Mouse (Mus musculus) liver, postnatal 0 days (tissue): ENCODE results near the gene Wnt7b. TPM values are rescaled to one million over a fixed set of nuclear protein-coding genes. Genes with fewer than 3 reads are reported as not detected.

Experiments
- ATAC-seq: fragments of 200-750 bp; cut with Nextera tagmentation; 2 replicates; pipeline ENCODE4 v1.8.0; 2017; ENCODE audit warnings: mild to moderate bottlenecking, moderate library complexity
- DNase-seq: peaks from one replicate; pipeline ENCODE4 v3.0.0-alpha.2; 2016
- H3K27ac ChIP-seq: fragments of 300-500 bp; sonication (generic); 2 replicates; pipeline ENCODE4 v1.5.1; 2014; ENCODE audit warnings: antibody characterized with exemption, moderate library complexity, mild to moderate bottlenecking, low read depth
- H3K27me3 ChIP-seq: fragments of 300-500 bp; sonication (generic); 2 replicates; pipeline ENCODE4 v1.6.1; 2014; ENCODE audit warnings: low read length, control low read depth, mixed read lengths; ENCODE audit not compliant: insufficient read depth
- H3K36me3 ChIP-seq: fragments of 300-500 bp; sonication (generic); replicated peaks from 2 replicates; pipeline ENCODE4 v1.6.1; 2014; ENCODE audit warnings: mild to moderate bottlenecking, control low read depth, low read length, moderate library complexity, mixed read lengths; ENCODE audit not compliant: insufficient read depth
- H3K4me1 ChIP-seq: fragments of 300-500 bp; sonication (generic); 2 replicates; pipeline ENCODE4 v1.6.1; 2014; ENCODE audit warnings: antibody characterized with exemption, mild to moderate bottlenecking, control low read depth; ENCODE audit not compliant: insufficient read depth
- H3K4me2 ChIP-seq: fragments of 300-500 bp; sonication (generic); 2 replicates; pipeline ENCODE4 v1.6.1; 2014; ENCODE audit warnings: low read depth, mild to moderate bottlenecking, low read length, moderate library complexity, mixed read lengths
- H3K4me3 ChIP-seq: fragments of 300-500 bp; sonication (generic); 2 replicates; pipeline ENCODE4 v1.5.1; 2014; ENCODE audit warnings: low read depth, low read length
- H3K9ac ChIP-seq: fragments of 300-500 bp; sonication (generic); replicated peaks from 2 replicates; pipeline ENCODE4 v1.6.1; 2014; ENCODE audit warnings: mild to moderate bottlenecking, moderate library complexity
- H3K9me3 ChIP-seq: fragments of 300-500 bp; sonication (generic); 2 replicates; pipeline ENCODE4 v1.6.1; 2016; ENCODE audit warnings: mild to moderate bottlenecking, control low read depth, low read length, mixed read lengths
- CTCF ChIP-seq: sonication (generic); IDR thresholded peaks from 2 replicates; pipeline ENCODE4 v1.5.1; 2016; ENCODE audit warnings: antibody characterized with exemption, low read depth
- EP300 ChIP-seq: IDR thresholded peaks from 2 replicates; pipeline ENCODE4 v1.6.1; 2016; ENCODE audit warnings: antibody characterized with exemption, low read depth, mild to moderate bottlenecking
- WGBS: fragments of 180-500 bp; shearing (Covaris S2); extraction: QIAGEN DNeasy Blood & Tissue Kit; methylation state at CpG from one replicate; pipeline ENCODE4 v1.1.7; 2014; ENCODE audit not compliant: insufficient replicate concordance; 5-methylcytosine and 5-hydroxymethylcytosine counted together
- polyA plus RNA-seq: library from polyadenylated mRNA; unstranded; fragments of >200 nt; fragmentation: Nextera tagmentation; extraction: Ambion mirVana; gene quantifications from 2 replicates; pipeline ENCODE4 v1.2.1, GENCODE M21; 2015

Gene Wnt7b
- polyA plus RNA-seq, 1 experiment from 2014 or later, result 0.09 TPM

GRCm38 (mm10) chr15:85615075-85615474 lies 32.8 kb upstream of the Wnt7b start:
- TF ChIP-seq EP300 (no peak), CTCF (no peak)
- H3K9me3 ChIP-seq, result no peaks in the 10 kb centered on the region
- no peak overlapping the region for H3K9ac ChIP-seq
- H3K36me3 ChIP-seq, result no peaks in the 10 kb centered on the region
- no peaks in the 10 kb centered on the region; the same call in 1 of the 2 replicates for H3K4me1 ChIP-seq
- H3K27ac ChIP-seq, result no peak overlapping the region
- H3K4me3 ChIP-seq, result no peak overlapping the region
- H3K4me2 ChIP-seq, result no peak overlapping the region
- no peak for DNase-seq
- WGBS, result 50% methylated on average over 22 of the region's 22 CpGs
- peaks cover 14% of the 10 kb centered on the region for H3K27me3 ChIP-seq
- ATAC-seq, result no peak

- no peak overlapping the region for H3K4me2 ChIP-seq
- no peaks in the 10 kb centered on the region for H3K36me3 ChIP-seq
- DNase-seq, result peak; percentile 35
- H3K27me3 ChIP-seq, result peaks cover 14% of the 10 kb centered on the region
- no peaks in the 10 kb centered on the region for H3K9me3 ChIP-seq
- TF ChIP-seq CTCF, result no peak
- TF ChIP-seq EP300, result no peak
- ATAC-seq, result no peak
- no peak overlapping the region for H3K27ac ChIP-seq
- no peaks in the 10 kb centered on the region; the same call in 1 of the 2 replicates for H3K4me1 ChIP-seq
- H3K9ac ChIP-seq, result no peak overlapping the region
- H3K4me3 ChIP-seq, result no peak overlapping the region
- 75% methylated on average over 17 of the region's 17 CpGs for WGBS
These were observed 31.3 kb upstream of the Wnt7b start for GRCm38 (mm10) chr15:85613358-85614266.

- no peaks in the 10 kb centered on the region for H3K36me3 ChIP-seq
- WGBS, result 67% methylated on average over 8 of the region's 8 CpGs
- H3K4me2 ChIP-seq, result no peak overlapping the region
- peak; percentile 36 for DNase-seq
- H3K9ac ChIP-seq, result no peak overlapping the region
- H3K27me3 ChIP-seq, result peaks cover 14% of the 10 kb centered on the region
- H3K4me1 ChIP-seq, result no peaks in the 10 kb centered on the region; the same call in 1 of the 2 replicates
- TF ChIP-seq CTCF, result peak; percentile 79
- TF ChIP-seq EP300, result no peak
- H3K9me3 ChIP-seq, result no peaks in the 10 kb centered on the region
- no peak overlapping the region for H3K4me3 ChIP-seq
- 0 out of 2 replicates have a peak, but pooled peaks have one; percentile 19 for ATAC-seq
- H3K27ac ChIP-seq, result no peak overlapping the region
These were observed 30.5 kb upstream of the Wnt7b start for GRCm38 (mm10) chr15:85612660-85613357.

- no peaks in the 10 kb centered on the region for H3K9me3 ChIP-seq
- no peaks in the 10 kb centered on the region; the same call in 1 of the 2 replicates for H3K4me1 ChIP-seq
- H3K36me3 ChIP-seq, result no peaks in the 10 kb centered on the region
- 71% methylated on average over 16 of the region's 16 CpGs for WGBS
- no peak overlapping the region for H3K27ac ChIP-seq
- DNase-seq (no peak), ATAC-seq (no peak)
- TF ChIP-seq CTCF (no peak), EP300 (no peak)
- H3K9ac ChIP-seq, result no peak overlapping the region
- H3K27me3 ChIP-seq, result peaks cover 10% of the 10 kb centered on the region
- H3K4me2 ChIP-seq, result no peak overlapping the region
- no peak overlapping the region for H3K4me3 ChIP-seq
These were observed 29.6 kb upstream of the Wnt7b start for GRCm38 (mm10) chr15:85611701-85612520.

- Histone ChIP-seq H3K9ac (no peak overlapping the region), H3K36me3 (no peaks in the 10 kb centered on the region), H3K4me1 (no peaks in the 10 kb centered on the region; the same call in 1 of the 2 replicates), H3K27ac (peak overlapping the region; percentile 1; the same call in 1 of the 2 replicates), H3K9me3 (no peaks in the 10 kb centered on the region), H3K4me2 (no peak overlapping the region), H3K27me3 (peaks cover 8% of the 10 kb centered on the region), H3K4me3 (no peak overlapping the region)
- DNase-seq (peak; percentile 72), ATAC-seq (peak; percentile 69)
- no peak for TF ChIP-seq EP300
- peak; percentile 98 for TF ChIP-seq CTCF
- WGBS, result 27% methylated on average over 8 of the region's 8 CpGs
These were observed 28.4 kb upstream of the Wnt7b start for GRCm38 (mm10) chr15:85610618-85611218.
